Mouse (Mus musculus): ENCODE measurements around the gene Dnm2. TPM values are rescaled to one million over a fixed set of nuclear protein-coding genes. Genes with fewer than 3 reads are reported as not detected.
"Not testable (repeated sequence)": the region's sequence is repeated elsewhere in the genome, so short reads cannot be mapped to it uniquely, and the experiment has no call there.

Dnm2 gene
- polyA plus RNA-seq, 1 experiment: 97.7 TPM

DNA sequence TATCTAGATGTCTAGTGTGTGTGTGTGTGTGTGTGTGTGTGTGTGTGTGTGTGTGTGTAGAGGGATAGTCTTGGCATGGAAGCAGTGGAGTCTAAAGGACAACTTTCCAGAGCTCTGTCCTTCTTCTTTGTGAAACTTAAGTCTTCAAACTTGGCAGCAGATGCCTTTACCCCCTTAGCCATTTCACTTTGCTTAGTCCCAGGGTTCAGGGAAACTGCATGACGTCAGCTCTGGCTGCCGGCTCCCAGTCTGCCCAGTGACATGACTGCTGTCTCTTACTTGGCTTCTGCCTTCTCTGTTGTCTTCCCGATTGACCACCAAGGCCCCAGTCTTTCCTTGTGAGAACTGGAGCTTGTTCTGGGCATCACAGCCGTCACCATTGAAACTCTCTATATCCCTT lies 29.8 kb downstream of the Dnm2 start:
- no peak for DNase-seq (ENCODE audit: extremely low spot score in 1 of 2, low spot score in 1 of 2)

GRCm38 (mm10) chr9:21455103-21455770 lies 30.5 kb downstream of the Dnm2 start:
- no peak for DNase-seq (ENCODE audit: extremely low spot score in 1 of 2, low spot score in 1 of 2)

- no peak for DNase-seq (ENCODE audit: extremely low spot score in 1 of 2, low spot score in 1 of 2)
These were observed 31.7 kb downstream of the Dnm2 start for GRCm38 (mm10) chr9:21456246-21456929.

GRCm38 (mm10) chr9:21456930-21457634 lies 32.4 kb downstream of the Dnm2 start:
- no peak for DNase-seq (ENCODE audit: extremely low spot score in 1 of 2, low spot score in 1 of 2)

- DNase-seq (ENCODE audit: extremely low spot score in 1 of 2, low spot score in 1 of 2): no peak
These were observed 34.1 kb downstream of the Dnm2 start for GRCm38 (mm10) chr9:21458821-21459220.

- DNase-seq (ENCODE audit: extremely low spot score in 1 of 2, low spot score in 1 of 2): no peak
These were observed 35.8 kb downstream of the Dnm2 start for GRCm38 (mm10) chr9:21460400-21460940.

- DNase-seq (ENCODE audit: extremely low spot score in 1 of 2, low spot score in 1 of 2): peak in 1 of 2 experiments; percentile 58
These were observed 38.5 kb downstream of the Dnm2 start for GRCm38 (mm10) chr9:21463138-21463590.

GRCm38 (mm10) chr9:21463766-21464564 lies 39.3 kb downstream of the Dnm2 start:
- no peak for DNase-seq (ENCODE audit: extremely low spot score in 1 of 2, low spot score in 1 of 2)

GRCm38 (mm10) chr9:21464565-21464928 lies 39.8 kb downstream of the Dnm2 start:
- not testable (repeated sequence) for DNase-seq (ENCODE audit: extremely low spot score in 1 of 2, low spot score in 1 of 2)

DNA sequence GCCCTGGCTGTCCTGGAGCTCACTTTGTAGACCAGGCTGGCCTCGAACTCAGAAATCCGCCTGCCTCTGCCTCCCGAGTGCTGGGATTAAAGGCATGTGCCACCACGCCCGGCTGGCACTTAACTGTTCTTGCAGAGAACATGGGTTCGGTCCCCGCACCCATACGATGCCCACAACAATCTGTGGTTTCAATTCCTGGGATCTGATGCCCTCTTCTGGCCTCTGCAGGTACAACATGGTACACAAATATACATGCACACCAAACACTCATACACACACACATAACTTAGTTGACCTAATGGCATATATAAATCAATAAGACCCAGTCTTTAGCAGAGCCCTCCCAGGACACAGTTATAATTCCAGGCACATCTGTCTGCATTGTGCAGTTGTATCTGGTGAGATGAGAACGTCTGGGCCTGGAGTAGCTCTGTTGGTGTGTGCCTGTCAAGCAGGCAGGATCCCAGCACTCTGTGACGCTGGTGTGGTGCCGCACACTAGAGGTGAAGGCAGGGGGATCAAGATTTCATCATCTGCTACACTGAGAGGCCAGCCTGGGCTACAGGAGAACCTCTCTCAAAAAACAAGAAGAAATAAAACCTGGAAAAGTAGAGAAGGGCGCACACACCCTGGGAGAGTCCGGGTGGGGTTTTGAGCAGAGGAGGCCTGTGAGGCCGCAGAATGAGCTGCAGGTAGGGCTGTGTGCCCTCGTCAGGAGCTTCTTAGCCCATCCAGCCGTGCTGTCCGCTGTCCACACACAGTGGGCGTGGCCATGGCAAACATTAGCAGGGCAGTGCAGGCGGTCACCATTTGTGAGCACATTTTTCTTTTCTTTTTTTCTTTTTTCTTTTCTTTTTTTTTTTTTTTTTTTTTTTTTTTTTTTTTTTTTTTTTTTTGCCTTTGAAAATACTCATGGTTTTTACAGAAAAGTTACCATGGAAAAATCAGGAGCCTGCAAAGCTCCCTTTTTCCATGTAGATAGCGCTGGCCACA lies 44.6 kb downstream of the Dnm2 start:
- DNase-seq (ENCODE audit: extremely low spot score in 1 of 2, low spot score in 1 of 2): peak in 1 of 2 experiments; percentile 68

DNA sequence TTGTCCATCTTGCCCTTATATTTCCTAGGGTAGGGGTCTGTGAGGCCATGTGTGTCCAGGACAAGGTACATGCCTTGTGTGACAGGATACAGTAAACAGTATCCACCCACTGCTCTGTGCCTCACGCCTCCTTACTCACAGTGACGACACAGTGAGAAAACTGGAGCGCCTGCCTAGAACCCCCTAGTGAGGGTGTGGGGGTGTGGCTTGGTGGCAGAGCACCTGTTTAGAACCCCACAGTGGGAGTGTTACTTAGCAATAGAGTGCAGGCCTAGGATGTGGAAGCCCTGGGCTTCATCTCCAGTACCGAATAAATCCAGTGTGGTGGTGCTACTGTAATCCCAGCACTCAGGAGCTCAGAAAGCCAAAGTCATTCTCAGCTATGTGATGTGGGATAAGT lies 48.2 kb downstream of the Dnm2 start:
- DNase-seq (ENCODE audit: extremely low spot score in 1 of 2, low spot score in 1 of 2): no peak

- DNase-seq (ENCODE audit: extremely low spot score in 1 of 2, low spot score in 1 of 2): no peak
These were observed 53.0 kb downstream of the Dnm2 start for GRCm38 (mm10) chr9:21477707-21478106.

DNA sequence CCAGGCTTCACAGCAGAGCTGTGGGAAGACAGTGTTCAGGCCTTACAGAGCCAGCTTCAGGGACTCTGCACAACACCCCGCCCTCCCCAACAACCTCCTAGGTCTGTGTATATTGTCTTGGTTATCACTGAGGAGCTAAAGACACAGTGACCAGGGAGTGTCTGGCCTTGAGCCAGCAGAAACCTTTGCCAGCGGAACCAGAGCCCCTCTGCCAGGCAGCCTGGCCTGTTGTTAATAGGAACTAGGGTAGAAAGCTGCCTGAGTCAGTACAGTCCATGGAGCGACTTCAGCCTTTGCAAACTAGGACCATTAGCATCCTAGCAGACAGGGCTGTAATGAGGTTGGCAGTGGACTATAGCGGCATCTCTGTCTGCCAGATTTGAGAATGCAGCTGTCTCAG lies 59.4 kb downstream of the Dnm2 start:
- DNase-seq (ENCODE audit: extremely low spot score in 1 of 2, low spot score in 1 of 2): no peak

- not testable (repeated sequence) for DNase-seq (ENCODE audit: extremely low spot score in 1 of 2, low spot score in 1 of 2)
These were observed 63.5 kb downstream of the Dnm2 start for GRCm38 (mm10) chr9:21488246-21488645.

DNA sequence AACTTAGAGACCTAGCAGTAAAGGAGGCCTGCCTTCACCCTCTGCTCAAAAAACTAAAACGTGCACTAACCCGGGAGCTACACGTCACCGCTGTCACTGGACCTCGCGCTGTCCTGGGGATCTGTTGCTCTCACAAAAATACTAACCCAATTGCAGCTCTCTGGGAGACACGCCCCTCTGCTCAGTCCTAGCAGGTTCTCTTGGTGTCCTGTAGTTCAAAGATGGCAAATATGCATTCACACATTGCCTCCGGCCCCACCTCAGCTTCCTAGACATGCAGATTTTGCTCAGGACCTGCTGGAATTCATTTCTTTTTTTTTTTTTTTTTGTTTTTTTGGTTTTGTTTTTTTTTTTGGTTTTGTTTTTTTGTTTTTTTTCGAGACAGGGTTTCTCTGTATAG lies 66.0 kb downstream of the Dnm2 start:
- DNase-seq (ENCODE audit: extremely low spot score in 1 of 2, low spot score in 1 of 2): no peak

- DNase-seq (ENCODE audit: extremely low spot score in 1 of 2, low spot score in 1 of 2): no peak
These were observed 69.2 kb downstream of the Dnm2 start for GRCm38 (mm10) chr9:21493907-21494306.

- DNase-seq (ENCODE audit: extremely low spot score in 1 of 2, low spot score in 1 of 2): peak in 1 of 2 experiments; percentile 63
These were observed 70.0 kb downstream of the Dnm2 start for GRCm38 (mm10) chr9:21494726-21495125.

GRCm38 (mm10) chr9:21496308-21497049 lies 71.8 kb downstream of the Dnm2 start:
- DNase-seq (ENCODE audit: extremely low spot score in 1 of 2, low spot score in 1 of 2): no peak

Measured in frontal cortex, adult 2 months (tissue).